Mouse (Mus musculus): ENCODE measurements around the gene Itga11. TPM values are rescaled to one million over a fixed set of nuclear protein-coding genes. Genes with fewer than 3 reads are reported as not detected.

The Itga11 gene
- polyA plus RNA-seq, 1 experiment from 2014 or later = 2.8 TPM

DNA sequence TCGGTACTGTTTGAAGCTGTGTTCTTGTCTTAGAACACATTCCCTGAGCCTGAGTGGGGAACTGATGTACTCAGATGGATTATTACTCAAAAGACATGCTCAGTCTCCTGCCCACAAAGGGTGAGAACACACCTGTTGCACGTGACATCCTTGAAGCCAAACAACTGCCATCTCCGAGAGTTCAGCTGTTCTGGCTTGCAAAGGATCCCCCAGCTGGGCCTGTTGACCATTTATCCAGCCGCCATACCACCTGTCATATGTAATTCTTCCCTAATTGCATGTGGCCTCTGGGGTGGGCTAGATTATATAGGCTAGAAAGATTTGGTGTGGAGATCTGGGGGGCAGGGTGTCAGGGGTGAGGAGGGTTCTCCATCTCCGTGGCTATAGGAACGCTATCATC is 143.2 kb downstream of the Itga11 start:
- peaks cover 7% of the 10 kb centered on the region; the same call in 1 of the 2 replicates for H3K4me1 ChIP-seq (replicated peaks; ENCODE audit: control insufficient read depth, insufficient read depth, low read length)
- no peak overlapping the region for H3K4me2 ChIP-seq (ENCODE audit: low read depth, low read length, severe bottlenecking)
- no peaks in the 10 kb centered on the region for H3K27me3 ChIP-seq (ENCODE audit: control insufficient read depth, insufficient read depth, low read length)
- no peak overlapping the region for H3K9ac ChIP-seq (ENCODE audit: low read length)
- H3K27ac ChIP-seq (ENCODE audit: low read depth, low read length) = no peak overlapping the region
- H3K9me3 ChIP-seq (ENCODE audit: control insufficient read depth, low read length) = no peaks in the 10 kb centered on the region
- no peaks in the 10 kb centered on the region for H3K36me3 ChIP-seq (ENCODE audit: control insufficient read depth, insufficient read depth, low read length)
- no peak for ATAC-seq (replicated peaks; ENCODE audit: low FRiP score)
- H3K4me3 ChIP-seq (ENCODE audit: low read depth, low read length) = no peak overlapping the region
- DNase-seq (ENCODE audit: low spot score) = no peak
- 93% methylated on average over 6 of the region's 6 CpGs for WGBS

DNA sequence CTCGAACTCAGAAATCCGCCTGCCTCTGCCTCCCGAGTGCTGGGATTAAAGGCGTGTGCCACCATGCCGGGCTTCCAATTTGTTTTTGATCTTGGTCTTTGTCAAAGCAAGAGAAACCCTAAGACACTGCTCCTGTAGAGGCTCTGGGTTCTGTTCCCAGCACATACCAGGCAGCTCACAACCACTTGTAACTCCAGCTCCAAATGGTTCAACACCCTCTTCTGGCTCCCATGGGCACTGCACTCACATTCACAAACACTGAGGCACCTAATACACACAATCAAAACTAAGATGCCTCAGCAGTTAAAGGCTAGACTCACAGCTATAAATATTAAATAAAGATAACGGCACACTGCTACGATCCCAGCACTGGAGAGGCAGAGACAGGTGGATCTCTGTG is 144.2 kb downstream of the Itga11 start:
- Histone ChIP-seq H3K9ac (ENCODE audit: low read length) (no peak overlapping the region), H3K36me3 (ENCODE audit: control insufficient read depth, insufficient read depth, low read length) (no peaks in the 10 kb centered on the region), H3K27me3 (ENCODE audit: control insufficient read depth, insufficient read depth, low read length) (no peaks in the 10 kb centered on the region), H3K27ac (ENCODE audit: low read depth, low read length) (no peak overlapping the region), H3K9me3 (ENCODE audit: control insufficient read depth, low read length) (no peaks in the 10 kb centered on the region), H3K4me3 (ENCODE audit: low read depth, low read length) (no peak overlapping the region), H3K4me2 (ENCODE audit: low read depth, low read length, severe bottlenecking) (no peak overlapping the region), H3K4me1 (replicated peaks; ENCODE audit: control insufficient read depth, insufficient read depth, low read length) (peaks cover 17% of the 10 kb centered on the region; the same call in 1 of the 2 replicates)
- WGBS = 95% methylated on average over 7 of the region's 7 CpGs
- DNase-seq (ENCODE audit: low spot score) (no peak), ATAC-seq (replicated peaks; ENCODE audit: low FRiP score) (no peak)

- H3K36me3 ChIP-seq (ENCODE audit: control insufficient read depth, insufficient read depth, low read length) = no peaks in the 10 kb centered on the region
- H3K4me3 ChIP-seq (ENCODE audit: low read depth, low read length) = no peak overlapping the region
- no peaks in the 10 kb centered on the region for H3K27me3 ChIP-seq (ENCODE audit: control insufficient read depth, insufficient read depth, low read length)
- 0 out of 2 replicates have a peak overlapping the region, but pooled peaks have one; percentile 18 for H3K4me2 ChIP-seq (ENCODE audit: low read depth, low read length, severe bottlenecking)
- H3K9ac ChIP-seq (ENCODE audit: low read length) = peak overlapping the region; percentile 12; the same call in 1 of the 2 replicates
- peak overlapping the region; percentile 85 for H3K27ac ChIP-seq (ENCODE audit: low read depth, low read length)
- peak; percentile 35 for ATAC-seq (replicated peaks; ENCODE audit: low FRiP score)
- peak; percentile 71 for DNase-seq (ENCODE audit: low spot score)
- 3% methylated on average over 8 of the region's 9 CpGs for WGBS
- H3K9me3 ChIP-seq (ENCODE audit: control insufficient read depth, low read length) = no peaks in the 10 kb centered on the region
- peaks cover 20% of the 10 kb centered on the region; the same call in 1 of the 2 replicates for H3K4me1 ChIP-seq (replicated peaks; ENCODE audit: control insufficient read depth, insufficient read depth, low read length)
Observed at GRCm38 (mm10) chr9:62825791-62826393, 148.3 kb downstream of the Itga11 start.

DNA sequence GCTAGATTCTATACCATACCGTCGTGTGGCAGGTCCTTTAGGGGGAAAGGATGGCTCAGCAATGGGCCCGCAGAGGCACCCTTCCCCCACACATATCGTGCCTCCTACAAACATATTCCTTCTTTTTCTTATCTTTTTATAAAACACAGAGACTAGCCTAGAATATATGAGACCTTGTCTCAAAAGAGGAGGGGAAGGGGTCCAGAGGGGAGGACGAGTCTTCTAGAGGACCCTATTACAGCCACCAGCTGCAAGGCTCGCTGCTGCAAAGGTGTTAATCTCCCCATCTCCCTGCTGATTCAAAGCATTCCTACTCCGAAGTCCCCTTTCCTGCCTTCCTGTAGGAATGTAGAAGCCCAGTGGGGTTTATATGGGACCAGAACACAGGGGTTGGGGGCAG is 148.8 kb downstream of the Itga11 start:
- Histone ChIP-seq H3K4me1 (replicated peaks; ENCODE audit: control insufficient read depth, insufficient read depth, low read length) (peaks cover 20% of the 10 kb centered on the region; the same call in 1 of the 2 replicates), H3K4me2 (ENCODE audit: low read depth, low read length, severe bottlenecking) (peak overlapping the region; percentile 18; the same call in 1 of the 2 replicates), H3K27ac (ENCODE audit: low read depth, low read length) (peak overlapping the region; percentile 85), H3K36me3 (ENCODE audit: control insufficient read depth, insufficient read depth, low read length) (no peaks in the 10 kb centered on the region), H3K27me3 (ENCODE audit: control insufficient read depth, insufficient read depth, low read length) (no peaks in the 10 kb centered on the region), H3K9me3 (ENCODE audit: control insufficient read depth, low read length) (no peaks in the 10 kb centered on the region), H3K4me3 (ENCODE audit: low read depth, low read length) (no peak overlapping the region), H3K9ac (ENCODE audit: low read length) (peak overlapping the region; percentile 12; the same call in 1 of the 2 replicates)
- WGBS = 3% methylated on average over 7 of the region's 7 CpGs
- no peak for DNase-seq (ENCODE audit: low spot score)
- ATAC-seq (replicated peaks; ENCODE audit: low FRiP score) = no peak

DNA sequence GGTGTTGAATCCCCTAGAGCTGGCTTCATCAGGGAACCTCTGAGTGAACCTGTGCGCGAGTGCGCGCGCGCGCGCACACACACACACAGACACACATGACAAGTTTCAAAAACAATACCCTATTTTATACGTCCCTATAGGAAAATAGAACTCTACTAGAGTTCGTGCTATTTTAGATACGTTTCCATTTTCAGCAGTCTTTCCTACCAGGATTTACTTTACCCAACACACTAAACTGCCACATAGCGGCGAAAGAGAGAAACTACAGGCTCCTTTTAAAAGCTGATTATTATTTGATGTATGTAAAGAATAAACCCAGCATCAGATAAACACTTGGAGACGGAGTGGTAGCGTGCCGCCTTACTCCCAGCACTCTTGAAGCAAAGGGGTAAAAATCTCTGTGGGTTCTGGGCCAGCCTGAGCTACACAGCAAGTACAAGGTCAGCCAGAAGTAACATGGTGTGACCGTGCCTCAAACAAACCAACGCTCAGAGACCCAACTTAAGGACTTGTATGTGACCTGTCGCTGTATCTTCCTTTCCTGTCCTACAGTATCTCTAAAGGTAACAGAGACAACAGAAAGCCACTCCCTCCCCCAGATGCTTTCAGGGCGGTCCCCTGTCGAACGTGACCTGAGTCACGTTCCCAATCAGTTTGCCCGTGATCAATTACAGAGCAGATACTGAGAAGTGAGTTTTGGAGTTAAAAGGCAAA is 150.5 kb downstream of the Itga11 start:
- H3K27ac ChIP-seq (ENCODE audit: low read depth, low read length) = peak overlapping the region; percentile 47; the same call in 1 of the 2 replicates
- H3K9ac ChIP-seq (ENCODE audit: low read length) = peak overlapping the region; percentile 32; the same call in 1 of the 2 replicates

DNA sequence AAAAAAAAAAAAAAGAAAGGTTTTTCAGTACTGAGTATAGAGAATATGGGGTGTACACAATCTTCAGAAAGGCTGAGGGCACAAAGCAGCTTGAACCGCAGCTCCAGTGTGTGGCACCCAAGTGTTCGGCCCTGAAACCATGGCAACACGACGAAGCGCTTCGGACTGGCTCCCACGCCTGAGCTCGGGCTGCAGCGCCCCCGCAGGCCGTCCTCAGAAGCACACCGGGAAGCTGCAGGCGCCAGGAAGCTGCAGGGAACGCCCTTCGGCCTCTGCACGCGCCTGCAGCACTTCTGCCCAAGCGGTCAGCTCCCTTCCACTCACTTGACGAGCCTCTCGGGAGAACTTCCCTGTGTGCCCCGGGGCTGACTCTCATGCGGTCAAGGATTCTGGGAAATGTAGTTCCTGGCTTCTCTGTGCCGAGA is 151.0 kb downstream of the Itga11 start:
- WGBS = under 1% methylated on average over 23 of the region's 23 CpGs
- ATAC-seq (replicated peaks; ENCODE audit: low FRiP score) = peak; percentile 91

More for the DNA sequence above, 150.5 kb downstream of the Itga11 start:
- H3K4me2 ChIP-seq (ENCODE audit: low read depth, low read length, severe bottlenecking) = peak overlapping the region; percentile 52
- H3K4me3 ChIP-seq (ENCODE audit: low read depth, low read length) = peak overlapping the region; percentile 17
- 8% methylated on average over 24 of the region's 24 CpGs for WGBS
- H3K9me3 ChIP-seq (ENCODE audit: control insufficient read depth, low read length) = no peaks in the 10 kb centered on the region
- peak; percentile 16 for ATAC-seq (replicated peaks; ENCODE audit: low FRiP score)
- H3K4me1 ChIP-seq (replicated peaks; ENCODE audit: control insufficient read depth, insufficient read depth, low read length) = peaks cover 20% of the 10 kb centered on the region; the same call in 1 of the 2 replicates
- H3K36me3 ChIP-seq (ENCODE audit: control insufficient read depth, insufficient read depth, low read length) = no peaks in the 10 kb centered on the region
- no peaks in the 10 kb centered on the region for H3K27me3 ChIP-seq (ENCODE audit: control insufficient read depth, insufficient read depth, low read length)
- DNase-seq (ENCODE audit: low spot score) = no peak

DNA sequence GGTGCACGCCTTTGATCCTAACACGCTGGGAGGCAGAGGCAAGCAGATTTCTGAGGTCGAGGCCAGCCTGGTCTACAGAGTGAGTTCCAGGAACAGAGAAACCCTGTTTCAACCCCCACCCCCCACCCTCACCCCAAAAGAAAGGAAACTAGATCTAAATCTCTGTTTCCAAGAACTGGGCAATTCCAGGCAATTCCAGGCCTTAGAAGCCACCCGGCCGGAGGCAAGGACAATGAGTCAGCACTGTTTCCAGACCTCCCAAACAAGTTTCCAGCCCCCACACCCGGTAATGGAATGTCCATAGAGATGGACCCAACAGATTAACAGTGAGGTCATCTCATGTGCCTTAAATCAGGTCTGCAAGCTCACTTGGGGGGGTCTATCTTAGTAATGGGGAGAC is 152.3 kb downstream of the Itga11 start:
- ATAC-seq (replicated peaks; ENCODE audit: low FRiP score) = no peak
- H3K9ac ChIP-seq (ENCODE audit: low read length) = no peak overlapping the region
- no peak for DNase-seq (ENCODE audit: low spot score)

More for the DNA sequence above, 151.0 kb downstream of the Itga11 start:
- Histone ChIP-seq H3K27me3 (ENCODE audit: control insufficient read depth, insufficient read depth, low read length) (no peaks in the 10 kb centered on the region), H3K9ac (ENCODE audit: low read length) (0 out of 2 replicates have a peak overlapping the region, but pooled peaks have one; percentile 0), H3K4me2 (ENCODE audit: low read depth, low read length, severe bottlenecking) (peak overlapping the region; percentile 52), H3K27ac (ENCODE audit: low read depth, low read length) (peak overlapping the region; percentile 47; the same call in 1 of the 2 replicates), H3K36me3 (ENCODE audit: control insufficient read depth, insufficient read depth, low read length) (no peaks in the 10 kb centered on the region), H3K4me1 (replicated peaks; ENCODE audit: control insufficient read depth, insufficient read depth, low read length) (peaks cover 20% of the 10 kb centered on the region; the same call in 1 of the 2 replicates), H3K4me3 (ENCODE audit: low read depth, low read length) (peak overlapping the region; percentile 17), H3K9me3 (ENCODE audit: control insufficient read depth, low read length) (no peaks in the 10 kb centered on the region)
- peak; percentile 99 for DNase-seq (ENCODE audit: low spot score)

More for the DNA sequence above, 152.3 kb downstream of the Itga11 start:
- no peak overlapping the region for H3K4me2 ChIP-seq (ENCODE audit: low read depth, low read length, severe bottlenecking)
- H3K4me3 ChIP-seq (ENCODE audit: low read depth, low read length) = no peak overlapping the region
- no peaks in the 10 kb centered on the region for H3K36me3 ChIP-seq (ENCODE audit: control insufficient read depth, insufficient read depth, low read length)
- peaks cover 20% of the 10 kb centered on the region; the same call in 1 of the 2 replicates for H3K4me1 ChIP-seq (replicated peaks; ENCODE audit: control insufficient read depth, insufficient read depth, low read length)
- 85% methylated on average over 6 of the region's 6 CpGs for WGBS
- no peaks in the 10 kb centered on the region for H3K27me3 ChIP-seq (ENCODE audit: control insufficient read depth, insufficient read depth, low read length)
- H3K27ac ChIP-seq (ENCODE audit: low read depth, low read length) = no peak overlapping the region
- no peaks in the 10 kb centered on the region for H3K9me3 ChIP-seq (ENCODE audit: control insufficient read depth, low read length)

Measured in forebrain, embryonic 11.5 days (tissue).